Comparison of ENCODE assay signal across 18 mouse cellular contexts in genomic region chr2:52006380-52006779, GRCm38 (mm10). TPM values are rescaled to one million over a fixed set of nuclear protein-coding genes. Genes with fewer than 3 reads are reported as not detected.
DNase-seq lines count a peak whose midpoint lies in the region; ATAC-seq lines count a peak whose summit lies in the region.
"Had no signal": no experiment of that assay in that cellular context is flagged by ENCODE, and none has a peak within 500 bp of the region (broad histone marks: within the 10 kb centered on the region; RNA-seq: fewer than 3 reads in every experiment).

No protein-coding gene starts in this region.

- no peak overlapping the region for H3K27ac ChIP-seq in heart, embryonic 12.5 days (ENCODE audit: poor library complexity, severe bottlenecking)
- peak overlapping the region; percentile 8; the same call in 1 of the 2 replicates for H3K27ac ChIP-seq in embryonic facial prominence, embryonic 15.5 days (replicated peaks)
- H3K27ac ChIP-seq in kidney, embryonic 16.5 days (ENCODE audit: low read length): no peak overlapping the region
- H3K27ac ChIP-seq: hindbrain, embryonic 15.5 days; liver, embryonic 13.5 days; macrophage; midbrain, embryonic 15.5 days; neural tube, embryonic 12.5 days had no signal

- H3K4me1 ChIP-seq in heart, embryonic 12.5 days (replicated peaks): no peaks in the 10 kb centered on the region
- peaks cover 9% of the 10 kb centered on the region; the same call in 1 of the 2 replicates for H3K4me1 ChIP-seq in embryonic facial prominence, embryonic 15.5 days
- no peaks in the 10 kb centered on the region for H3K4me1 ChIP-seq in kidney, embryonic 16.5 days (ENCODE audit: insufficient read depth, low read length)
- H3K4me1 ChIP-seq: hindbrain, embryonic 15.5 days; liver, embryonic 13.5 days; midbrain, embryonic 15.5 days; neural tube, embryonic 12.5 days had no signal

- WGBS in heart, embryonic 12.5 days: 64% methylated on average over 3 of the region's 3 CpGs
- 27% methylated on average over 3 of the region's 3 CpGs for WGBS in embryonic facial prominence, embryonic 15.5 days
- WGBS in kidney, embryonic 16.5 days: 79% methylated on average over 3 of the region's 3 CpGs

- no peak overlapping the region for H3K4me2 ChIP-seq in heart, embryonic 12.5 days
- H3K4me2 ChIP-seq in embryonic facial prominence, embryonic 15.5 days (replicated peaks): no peak overlapping the region
- H3K4me2 ChIP-seq in kidney, embryonic 16.5 days (replicated peaks; ENCODE audit: low read depth, low read length): no peak overlapping the region
- H3K4me2 ChIP-seq: hindbrain, embryonic 15.5 days; liver, embryonic 13.5 days; midbrain, embryonic 15.5 days; neural tube, embryonic 12.5 days had no signal

- H3K4me3 ChIP-seq in heart, embryonic 12.5 days: no peak overlapping the region
- H3K4me3 ChIP-seq in embryonic facial prominence, embryonic 15.5 days (replicated peaks): no peak overlapping the region
- H3K4me3 ChIP-seq in kidney, embryonic 16.5 days (ENCODE audit: low read length): no peak overlapping the region
- H3K4me3 ChIP-seq: hindbrain, embryonic 15.5 days; liver, embryonic 13.5 days; midbrain, embryonic 15.5 days; neural tube, embryonic 12.5 days had no signal

- no peak for ATAC-seq in heart, embryonic 12.5 days (ENCODE audit: insufficient number of reproducible peaks, low FRiP score)
- no peak for ATAC-seq in embryonic facial prominence, embryonic 15.5 days (ENCODE audit: insufficient number of reproducible peaks, low FRiP score, low TSS enrichment, low read depth)
- no peak for ATAC-seq in kidney, embryonic 16.5 days (ENCODE audit: low FRiP score, low TSS enrichment)
- ATAC-seq: midbrain, embryonic 15.5 days had no signal

- peak; percentile 81 for DNase-seq in heart, adult 11 months
- DNase-seq in urinary bladder, postnatal 36 days (ENCODE audit: low spot score in 2 of 2): peak; percentile 8 to 9
- no peak for DNase-seq in urinary bladder, adult 2 months (ENCODE audit: low spot score)
- DNase-seq in skeletal muscle tissue, adult 2 months (ENCODE audit: low read depth, low spot score): peak; percentile 64
- DNase-seq in left cerebral cortex, adult 11 months (ENCODE audit: low spot score): no peak
- DNase-seq: cerebellum, postnatal 14 days; kidney, adult 2 months; kidney, postnatal 4 days; liver, embryonic 13.5 days; thymus, postnatal 4 days had no signal

- no peaks in the 10 kb centered on the region for H3K27me3 ChIP-seq in heart, embryonic 12.5 days (replicated peaks)
- H3K27me3 ChIP-seq in embryonic facial prominence, embryonic 15.5 days: no peaks in the 10 kb centered on the region
- no peaks in the 10 kb centered on the region for H3K27me3 ChIP-seq in kidney, embryonic 16.5 days (ENCODE audit: insufficient read depth, low read length)
- H3K27me3 ChIP-seq: hindbrain, embryonic 15.5 days; liver, embryonic 13.5 days; midbrain, embryonic 15.5 days; neural tube, embryonic 12.5 days had no signal

- H3K36me3 ChIP-seq in heart, embryonic 12.5 days: no peaks in the 10 kb centered on the region
- no peaks in the 10 kb centered on the region for H3K36me3 ChIP-seq in embryonic facial prominence, embryonic 15.5 days
- H3K36me3 ChIP-seq in kidney, embryonic 16.5 days (ENCODE audit: insufficient read depth, low read length): no peaks in the 10 kb centered on the region
- H3K36me3 ChIP-seq: G1E; hindbrain, embryonic 15.5 days; liver, embryonic 13.5 days; midbrain, embryonic 15.5 days; neural tube, embryonic 12.5 days had no signal

- H3K9ac ChIP-seq in heart, embryonic 12.5 days: no peak overlapping the region
- H3K9ac ChIP-seq in embryonic facial prominence, embryonic 15.5 days: no peak overlapping the region
- no peak overlapping the region for H3K9ac ChIP-seq in kidney, embryonic 16.5 days (replicated peaks; ENCODE audit: low read length)
- H3K9ac ChIP-seq: hindbrain, embryonic 15.5 days; liver, embryonic 13.5 days; midbrain, embryonic 15.5 days; neural tube, embryonic 12.5 days had no signal

- H3K9me3 ChIP-seq in heart, embryonic 12.5 days (replicated peaks): no peaks in the 10 kb centered on the region
- H3K9me3 ChIP-seq in embryonic facial prominence, embryonic 15.5 days (replicated peaks): no peaks in the 10 kb centered on the region
- H3K9me3 ChIP-seq in kidney, embryonic 16.5 days (ENCODE audit: low read length): no peaks in the 10 kb centered on the region
- H3K9me3 ChIP-seq: G1E; hindbrain, embryonic 15.5 days; liver, embryonic 13.5 days; midbrain, embryonic 15.5 days; neural tube, embryonic 12.5 days had no signal

RNA-seq across cellular contexts. Expression of gene Tnfaip6, which starts 31.4 kb away (rescaled TPM):
- polyA plus RNA-seq in heart, embryonic 12.5 days (2016; fragmentation: Nextera tagmentation; extraction: Ambion mirVana): 4.9 and 5.7 TPM in 2 replicates
- 1.4 and 2.5 TPM in 2 replicates for polyA plus RNA-seq in urinary bladder, adult 2 months (2012; rRNA removed)
- 50.4 and 51.4 TPM in 2 replicates for polyA plus RNA-seq in embryonic facial prominence, embryonic 15.5 days (2015; fragmentation: Nextera tagmentation; extraction: Ambion mirVana)
- 6.8 and 7.8 TPM in 2 replicates for polyA plus RNA-seq in kidney, embryonic 16.5 days (2015; fragmentation: Nextera tagmentation; extraction: Ambion mirVana)
- polyA plus RNA-seq: G1E, macrophage had no signal

RNA-seq across cellular contexts. Expression of gene Nmi, which starts 33.1 kb away (rescaled TPM):
- polyA plus RNA-seq in heart, embryonic 12.5 days (2016; fragmentation: Nextera tagmentation; extraction: Ambion mirVana): 10.5 and 14.0 TPM in 2 replicates
- polyA plus RNA-seq in urinary bladder, adult 2 months (2012; rRNA removed): 25.2 and 26.5 TPM in 2 replicates
- 14.2 and 16.0 TPM in 2 replicates for polyA plus RNA-seq in embryonic facial prominence, embryonic 15.5 days (2015; fragmentation: Nextera tagmentation; extraction: Ambion mirVana)
- 15.7 and 18.7 TPM in 2 replicates for polyA plus RNA-seq in kidney, embryonic 16.5 days (2015; fragmentation: Nextera tagmentation; extraction: Ambion mirVana)

Comparison
In these comparisons a context has a peak if more than half of its experiments do, and no peak if none do; other contexts are left out.
1. DNase-seq: peak in heart, adult 11 months (single experiment), urinary bladder, postnatal 36 days (2 of 2) and skeletal muscle tissue, adult 2 months (single experiment); none in urinary bladder, adult 2 months (single experiment) and left cerebral cortex, adult 11 months (single experiment).